ENCODE assay signal across 10 mouse cellular contexts in genomic region chr12:32920185-32920788, GRCm38 (mm10). TPM values are rescaled to one million over a fixed set of nuclear protein-coding genes. Genes with fewer than 3 reads are reported as not detected.
DNase-seq lines count a peak whose midpoint lies in the region; ATAC-seq and TF ChIP-seq lines count a peak whose summit lies in the region.
"Had no signal": no experiment of that assay in that cellular context is flagged by ENCODE, and none has a peak within 500 bp of the region (broad histone marks: within the 10 kb centered on the region; RNA-seq: fewer than 3 reads in every experiment).

No protein-coding gene starts in this region.

- WGBS in heart, embryonic 12.5 days, result 69% methylated on average over 8 of the region's 8 CpGs
- WGBS in embryonic facial prominence, embryonic 11.5 days, result 69% methylated on average over 8 of the region's 8 CpGs
- WGBS in neural tube, embryonic 11.5 days, result 68% methylated on average over 8 of the region's 8 CpGs

- peaks cover 5% of the 10 kb centered on the region; the same call in 1 of the 2 replicates for H3K27me3 ChIP-seq in heart, embryonic 12.5 days (replicated peaks)
- no peaks in the 10 kb centered on the region for H3K27me3 ChIP-seq in C2C12 (ENCODE audit: control insufficient read depth, insufficient read depth, insufficient read length)
- H3K27me3 ChIP-seq in embryonic facial prominence, embryonic 11.5 days (ENCODE audit: control insufficient read depth, insufficient read depth, low read length), result no peaks in the 10 kb centered on the region
- H3K27me3 ChIP-seq in neural tube, embryonic 11.5 days (ENCODE audit: control insufficient read depth, insufficient read depth, low read length), result no peaks in the 10 kb centered on the region
- H3K27me3 ChIP-seq: lung, embryonic 15.5 days had no signal

- no peaks in the 10 kb centered on the region for H3K4me1 ChIP-seq in heart, embryonic 12.5 days (replicated peaks)
- no peaks in the 10 kb centered on the region for H3K4me1 ChIP-seq in embryonic facial prominence, embryonic 11.5 days (ENCODE audit: control insufficient read depth, insufficient read depth, low read length)
- no peaks in the 10 kb centered on the region for H3K4me1 ChIP-seq in neural tube, embryonic 11.5 days (ENCODE audit: control insufficient read depth, insufficient read depth, low read length)
- H3K4me1 ChIP-seq: lung, embryonic 15.5 days had no signal

- no peaks in the 10 kb centered on the region for H3K79me3 ChIP-seq in C2C12 (ENCODE audit: low read depth)

- H3K27ac ChIP-seq in heart, embryonic 12.5 days (ENCODE audit: poor library complexity, severe bottlenecking), result no peak overlapping the region
- H3K27ac ChIP-seq in embryonic facial prominence, embryonic 11.5 days (replicated peaks; ENCODE audit: low read depth, low read length), result no peak overlapping the region
- no peak overlapping the region for H3K27ac ChIP-seq in neural tube, embryonic 11.5 days (ENCODE audit: low read depth, low read length)
- H3K27ac ChIP-seq: lung, embryonic 15.5 days had no signal

- H3ac ChIP-seq in C2C12 (ENCODE audit: control insufficient read depth, insufficient read length, low read depth), result no peak overlapping the region

- H3K36me3 ChIP-seq in heart, embryonic 12.5 days, result no peaks in the 10 kb centered on the region
- H3K36me3 ChIP-seq in C2C12 (ENCODE audit: control insufficient read depth, insufficient read depth), result no peaks in the 10 kb centered on the region
- no peaks in the 10 kb centered on the region for H3K36me3 ChIP-seq in embryonic facial prominence, embryonic 11.5 days (replicated peaks; ENCODE audit: control insufficient read depth, insufficient read depth, low read depth, low read length)
- H3K36me3 ChIP-seq in neural tube, embryonic 11.5 days (ENCODE audit: control insufficient read depth, insufficient read depth, low read length), result no peaks in the 10 kb centered on the region
- H3K36me3 ChIP-seq: lung, embryonic 15.5 days had no signal

- H3K79me2 ChIP-seq in C2C12 (ENCODE audit: control insufficient read depth, insufficient read depth), result no peaks in the 10 kb centered on the region

- H3K4me2 ChIP-seq in heart, embryonic 12.5 days, result no peak overlapping the region
- H3K4me2 ChIP-seq in embryonic facial prominence, embryonic 11.5 days (ENCODE audit: low read depth, low read length), result no peak overlapping the region
- H3K4me2 ChIP-seq in neural tube, embryonic 11.5 days (ENCODE audit: low read depth), result no peak overlapping the region
- H3K4me2 ChIP-seq: lung, embryonic 15.5 days had no signal

- H3K4me3 ChIP-seq in heart, embryonic 12.5 days, result no peak overlapping the region
- H3K4me3 ChIP-seq in C2C12 (ENCODE audit: insufficient read depth, poor library complexity, severe bottlenecking), result no peak overlapping the region
- H3K4me3 ChIP-seq in embryonic facial prominence, embryonic 11.5 days (ENCODE audit: low read depth, low read length), result no peak overlapping the region
- H3K4me3 ChIP-seq in neural tube, embryonic 11.5 days (ENCODE audit: low read depth, low read length), result no peak overlapping the region
- H3K4me3 ChIP-seq: erythroblast, embryonic 14.5 days; lung, embryonic 15.5 days had no signal

- peak; percentile 70 for TF ChIP-seq CTCF in C2C12 (IDR thresholded peaks at IDR 0.05; ENCODE audit: control insufficient read depth, insufficient read depth, insufficient read length)

- peaks cover 8% of the 10 kb centered on the region; the same call in 1 of the 2 replicates for H3K9me3 ChIP-seq in heart, embryonic 12.5 days (replicated peaks)
- no peaks in the 10 kb centered on the region for H3K9me3 ChIP-seq in embryonic facial prominence, embryonic 11.5 days (replicated peaks; ENCODE audit: control insufficient read depth, low read length)
- no peaks in the 10 kb centered on the region for H3K9me3 ChIP-seq in neural tube, embryonic 11.5 days (ENCODE audit: control insufficient read depth, low read length)
- H3K9me3 ChIP-seq: lung, embryonic 15.5 days had no signal

- ATAC-seq in heart, embryonic 12.5 days (ENCODE audit: insufficient number of reproducible peaks, low FRiP score), result no peak
- peak; percentile 65 for ATAC-seq in activated CD4-positive, CD25-positive, alpha-beta regulatory T cell, adult 4 months
- no peak for ATAC-seq in embryonic facial prominence, embryonic 11.5 days (replicated peaks; ENCODE audit: insufficient number of reproducible peaks, low FRiP score, low TSS enrichment, low read depth)
- ATAC-seq in neural tube, embryonic 11.5 days (ENCODE audit: insufficient read depth, low FRiP score, low TSS enrichment), result no peak

- H3K9ac ChIP-seq in heart, embryonic 12.5 days, result no peak overlapping the region
- no peak overlapping the region for H3K9ac ChIP-seq in embryonic facial prominence, embryonic 11.5 days (replicated peaks; ENCODE audit: low read length)
- no peak overlapping the region for H3K9ac ChIP-seq in neural tube, embryonic 11.5 days (ENCODE audit: low read length)
- H3K9ac ChIP-seq: lung, embryonic 15.5 days had no signal

- peak; percentile 77 for DNase-seq in heart, adult 8-10 months (ENCODE audit: low spot score)
- DNase-seq in embryonic facial prominence, embryonic 11.5 days (ENCODE audit: low spot score), result peak; percentile 60
- peak; percentile 82 to 95 for DNase-seq in kidney, postnatal 36 days
- DNase-seq in neural tube, embryonic 11.5 days (ENCODE audit: low spot score), result peak; percentile 50
- DNase-seq in thymus, postnatal 25 days, result peak; percentile 76

TF ChIP-seq in C2C12, 6 proteins besides CTCF, POLR2A, EP300 and RAD21:
- TF ChIP-seq CEBPB (IDR thresholded peaks at IDR 0.05; ENCODE audit: low read depth) (no peak), USF1 (IDR thresholded peaks at IDR 0.05; ENCODE audit: low read depth) (no peak), MYOD1 (IDR thresholded peaks at IDR 0.05; ENCODE audit: control insufficient read depth, insufficient read length, low read depth) (no peak), MAX (IDR thresholded peaks at IDR 0.05) (no peak)
TF ChIP-seq in C2C12: peak in this region for 0.

RNA-seq across cellular contexts. Expression of gene Sypl, which starts 33.4 kb away (rescaled TPM):
- total RNA-seq in heart, adult 8-10 months (2022), result 10 to 100 TPM; 77.2 to 85.1 (median 80.7) TPM
- 95.8 and 98.8 TPM in 2 replicates for polyA plus RNA-seq in heart, embryonic 12.5 days (2016; fragmentation: Nextera tagmentation; extraction: Ambion mirVana)
- polyA plus RNA-seq in C2C12 (2012; fragmentation: generic; extraction: Trizol), result 37.0 TPM
- 100 to 1,000 TPM; 102 TPM for polyA plus RNA-seq in activated CD4-positive, CD25-positive, alpha-beta regulatory T cell, adult 4 months (2017; shearing (Covaris generic))
- 66.7 and 79.3 TPM in 2 replicates for polyA plus RNA-seq in embryonic facial prominence, embryonic 11.5 days (2014; fragmentation: Nextera tagmentation; extraction: Ambion mirVana)
- 54.0 and 58.6 TPM in 2 replicates for polyA plus RNA-seq in neural tube, embryonic 11.5 days (2014; fragmentation: Nextera tagmentation; extraction: Ambion mirVana)
